Mouse (Mus musculus) gastrocnemius, postnatal 14 days (tissue): Measurements from ENCODE around the gene Abhd17c. TPM values are rescaled to one million over a fixed set of nuclear protein-coding genes. Genes with fewer than 3 reads are reported as not detected.
"Not testable (repeated sequence)": the region's sequence is repeated elsewhere in the genome, so short reads cannot be mapped to it uniquely, and the experiment has no call there.

Experiments used
- DNase-seq: peaks from one replicate; pipeline ENCODE4 v3.0.0; 2021; ENCODE audit warnings: mixed read lengths
- intact Hi-C: fragments of 180-260 bp; cut with DNase I; formaldehyde crosslinking; loops from one replicate; pipeline ENCODE4 v1.15.1; 2025; ENCODE audit warnings: low total_unique reads
- total RNA-seq, 2 experiments: library from RNA; stranded (reverse); gene quantifications; 2 replicates each; pipeline ENCODE4 v1.2.3; 2021

Abhd17c gene
- total RNA-seq, 2 experiments from 2014 or later: 4.4 to 5.6 TPM

GRCm38 (mm10) chr7:84125730-84126129 is 26.0 kb downstream of the Abhd17c start:
- intact Hi-C loops: no loop called here
- DNase-seq: no peak

- DNase-seq, intact Hi-C loops: not testable (repeated sequence)
These were observed 28.0 kb downstream of the Abhd17c start for GRCm38 (mm10) chr7:84123651-84124050.

GRCm38 (mm10) chr7:84121778-84122177 is 29.9 kb downstream of the Abhd17c start:
- DNase-seq: no peak
- intact Hi-C loops: no loop called here

- intact Hi-C loops: no loop called here
- DNase-seq: no peak
These were observed 31.4 kb downstream of the Abhd17c start for GRCm38 (mm10) chr7:84120142-84120760.

- no peak for DNase-seq
- intact Hi-C loops: no loop called here
These were observed 32.2 kb downstream of the Abhd17c start for GRCm38 (mm10) chr7:84119216-84120105.

GRCm38 (mm10) chr7:84117543-84118122 is 34.1 kb downstream of the Abhd17c start:
- intact Hi-C loops: no loop called here
- DNase-seq: no peak

- no peak for DNase-seq
- intact Hi-C loops: no loop called here
These were observed 34.8 kb downstream of the Abhd17c start for GRCm38 (mm10) chr7:84116621-84117542.

GRCm38 (mm10) chr7:84115385-84115784 is 36.3 kb downstream of the Abhd17c start:
- intact Hi-C loops: no loop called here
- no peak for DNase-seq

GRCm38 (mm10) chr7:84114775-84115174 is 36.9 kb downstream of the Abhd17c start:
- intact Hi-C loops: no loop called here

GRCm38 (mm10) chr7:84113035-84113390 is 38.7 kb downstream of the Abhd17c start:
- no peak for DNase-seq
- intact Hi-C loops: no loop called here

More at GRCm38 (mm10) chr7:84114775-84115174, 36.9 kb downstream of the Abhd17c start:
- no peak for DNase-seq

- intact Hi-C loops: no loop called here
- DNase-seq: no peak
These were observed 39.2 kb downstream of the Abhd17c start for GRCm38 (mm10) chr7:84112351-84113034.

GRCm38 (mm10) chr7:84111716-84112350 is 39.9 kb downstream of the Abhd17c start:
- intact Hi-C loops: no loop called here
- no peak for DNase-seq

- DNase-seq: no peak
- intact Hi-C loops: no loop called here
These were observed 44.8 kb downstream of the Abhd17c start for GRCm38 (mm10) chr7:84106942-84107341.

- intact Hi-C loops: no loop called here
- DNase-seq: no peak
These were observed 49.1 kb downstream of the Abhd17c start for GRCm38 (mm10) chr7:84102589-84102988.

- DNase-seq: no peak
- intact Hi-C loops: no loop called here
These were observed 51.0 kb downstream of the Abhd17c start for GRCm38 (mm10) chr7:84100672-84101071.

GRCm38 (mm10) chr7:84098098-84098497 is 53.6 kb downstream of the Abhd17c start:
- intact Hi-C loops: no loop called here

GRCm38 (mm10) chr7:84096501-84096900 is 55.2 kb downstream of the Abhd17c start:
- DNase-seq: peak; percentile 63
- intact Hi-C loops: no loop called here

More at GRCm38 (mm10) chr7:84098098-84098497, 53.6 kb downstream of the Abhd17c start:
- DNase-seq: no peak

GRCm38 (mm10) chr7:84090793-84091192 is 60.9 kb downstream of the Abhd17c start:
- intact Hi-C loops: no loop called here
- DNase-seq: no peak
